Mouse (Mus musculus) midbrain, embryonic 12.5 days (tissue): ENCODE measurements at regions not wholly inside any gene's neighbourhood (a gene's known extent, or its start where the extent isn't known, plus 50 kb on each side); places are given as distances from the start of the nearest gene placed in this dataset.
A peak's percentile ranks its signal among the peaks of the same experiment; 100 is the strongest.

Experiments
- ATAC-seq: fragments of 200-750 bp; cut with Nextera tagmentation; 2 replicates; pipeline ENCODE4 v1.8.0; 2017; ENCODE audit warnings: low read depth, moderate TSS enrichment, moderate library complexity; ENCODE audit not compliant: low FRiP score
- H3K27ac ChIP-seq: fragments of 300-500 bp; sonication (generic); replicated peaks from 2 replicates; pipeline ENCODE4 v1.5.1; 2016; ENCODE audit warnings: mild to moderate bottlenecking
- H3K27me3 ChIP-seq: fragments of 300-500 bp; sonication (generic); 2 replicates; pipeline ENCODE4 v1.6.1; 2016; ENCODE audit warnings: mild to moderate bottlenecking
- H3K36me3 ChIP-seq: fragments of 300-500 bp; sonication (generic); 2 replicates; pipeline ENCODE4 v1.6.1; 2016
- H3K4me1 ChIP-seq: fragments of 300-500 bp; sonication (generic); 2 replicates; pipeline ENCODE4 v1.6.1; 2016
- H3K4me2 ChIP-seq: fragments of 300-500 bp; sonication (generic); replicated peaks from 2 replicates; pipeline ENCODE4 v1.6.1; 2016; ENCODE audit warnings: mild to moderate bottlenecking, moderate library complexity
- H3K4me3 ChIP-seq: fragments of 300-500 bp; sonication (generic); 2 replicates; pipeline ENCODE4 v1.5.1; 2016; ENCODE audit warnings: mild to moderate bottlenecking
- H3K9ac ChIP-seq: fragments of 300-500 bp; sonication (generic); replicated peaks from 2 replicates; pipeline ENCODE4 v1.6.1; 2016; ENCODE audit warnings: mild to moderate bottlenecking, moderate library complexity
- H3K9me3 ChIP-seq: fragments of 300-500 bp; sonication (generic); 2 replicates; pipeline ENCODE4 v1.6.1; 2016; ENCODE audit warnings: mild to moderate bottlenecking
- WGBS: fragments of 180-500 bp; shearing (Covaris S2); methylation state at CpG from one replicate; pipeline ENCODE4 v1.1.7; 2016; 5-methylcytosine and 5-hydroxymethylcytosine counted together

DNA sequence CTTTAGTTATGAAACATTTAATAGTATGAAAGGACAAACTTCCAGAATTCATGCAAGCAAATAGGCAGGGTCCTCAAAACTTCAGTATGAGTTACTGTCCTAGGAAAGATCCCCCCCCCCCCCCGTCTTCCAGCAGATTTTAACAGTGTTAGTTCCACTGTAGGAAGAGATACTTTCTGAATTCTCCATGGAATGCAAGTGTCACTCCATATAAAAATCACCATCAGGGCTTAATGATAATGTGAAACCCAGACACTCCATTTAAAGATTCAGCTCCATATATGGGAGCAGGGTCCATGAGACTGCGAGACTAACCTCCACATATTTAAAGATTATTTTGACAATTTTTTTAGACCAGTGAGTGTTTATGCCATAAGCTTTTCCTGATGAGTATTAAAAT is 282.1 kb downstream of the Gm10283 start:
- H3K36me3 ChIP-seq: no peaks in the 10 kb centered on the region
- H3K27ac ChIP-seq: no peak overlapping the region
- WGBS: 77% methylated on average over 2 of the region's 2 CpGs
- 0 out of 2 replicates have a peak, but pooled peaks have one; percentile 19 for ATAC-seq
- H3K4me3 ChIP-seq: no peak overlapping the region
- no peaks in the 10 kb centered on the region for H3K4me1 ChIP-seq
- H3K9me3 ChIP-seq: no peaks in the 10 kb centered on the region
- H3K9ac ChIP-seq: no peak overlapping the region
- no peaks in the 10 kb centered on the region for H3K27me3 ChIP-seq
- no peak overlapping the region for H3K4me2 ChIP-seq

DNA sequence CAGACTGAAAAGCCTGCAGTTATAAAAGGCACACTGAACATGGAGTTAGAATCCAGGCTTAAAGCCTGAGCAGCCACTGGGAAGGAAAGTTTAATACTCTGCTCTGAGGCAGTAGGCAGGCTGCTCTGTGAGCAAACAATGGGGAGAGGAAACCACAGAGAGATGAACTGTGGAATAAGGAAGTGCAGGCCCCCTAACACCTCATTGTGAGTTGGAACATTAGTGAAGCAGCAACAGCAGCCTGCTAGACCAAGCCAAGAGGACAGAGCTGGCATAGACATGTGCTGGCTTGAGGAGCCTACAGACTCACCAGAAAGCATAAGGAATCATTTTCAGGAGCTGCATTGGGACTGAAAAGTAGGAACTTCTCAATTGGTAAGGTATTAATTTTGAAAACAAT is 307.4 kb downstream of the Gm10283 start:
- no peak for ATAC-seq
- H3K9me3 ChIP-seq: no peaks in the 10 kb centered on the region
- H3K36me3 ChIP-seq: no peaks in the 10 kb centered on the region
- no peaks in the 10 kb centered on the region for H3K27me3 ChIP-seq
- no peak overlapping the region for H3K4me3 ChIP-seq
- H3K9ac ChIP-seq: no peak overlapping the region
- H3K27ac ChIP-seq: no peak overlapping the region
- no peaks in the 10 kb centered on the region for H3K4me1 ChIP-seq
- H3K4me2 ChIP-seq: no peak overlapping the region

DNA sequence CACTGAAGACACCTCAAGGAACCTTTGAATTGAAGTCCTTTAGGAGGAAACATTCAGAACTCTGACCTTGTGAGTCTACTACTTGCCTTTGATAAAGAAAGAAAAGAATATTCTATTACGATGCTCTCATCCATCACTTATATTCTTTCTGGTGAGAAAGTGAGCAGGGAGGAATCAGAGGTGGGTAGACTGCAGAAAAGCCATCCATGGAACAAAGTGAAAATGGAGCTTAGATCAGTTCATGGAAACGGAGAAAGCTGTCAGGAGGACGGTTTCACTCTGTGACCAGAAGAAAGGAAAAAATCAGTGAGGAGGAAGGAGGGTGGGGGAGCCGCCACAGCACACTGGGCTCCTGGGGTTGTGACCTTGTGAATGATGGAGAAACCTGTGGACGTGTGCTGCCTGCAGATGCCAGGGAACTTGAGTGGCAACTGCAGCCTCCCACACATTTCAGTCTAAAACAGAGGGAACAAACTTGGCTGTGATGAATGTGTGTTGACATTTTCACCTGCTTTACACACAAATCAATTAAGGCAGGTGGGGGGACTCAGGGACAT is 335.2 kb downstream of the Gm10283 start:
- Histone ChIP-seq H3K36me3 (no peaks in the 10 kb centered on the region), H3K4me1 (peaks cover 5% of the 10 kb centered on the region; the same call in 1 of the 2 replicates), H3K27me3 (no peaks in the 10 kb centered on the region), H3K9ac (no peak overlapping the region), H3K27ac (0 out of 2 replicates have a peak overlapping the region, but pooled peaks have one; percentile 2), H3K4me2 (no peak overlapping the region; the same call in 1 of the 2 replicates), H3K4me3 (no peak overlapping the region), H3K9me3 (no peaks in the 10 kb centered on the region)
- ATAC-seq: peak; percentile 29; the same call in 1 of the 2 replicates
- WGBS: 28% methylated on average over 5 of the region's 5 CpGs
